Mouse (Mus musculus) forebrain, postnatal 0 days (tissue): Measurements from ENCODE around the gene Mettl7a1. TPM values are rescaled to one million over a fixed set of nuclear protein-coding genes. Genes with fewer than 3 reads are reported as not detected.
"Not testable (repeated sequence)": the region's sequence is repeated elsewhere in the genome, so short reads cannot be mapped to it uniquely, and the experiment has no call there.

Experiments
- ATAC-seq: fragments of 200-750 bp; cut with Nextera tagmentation; 2 replicates; pipeline ENCODE4 v1.8.0; 2017; ENCODE audit warnings: mild to moderate bottlenecking, moderate library complexity
- DNase-seq: peaks from one replicate; pipeline ENCODE4 v3.0.0-alpha.2; 2015
- H3K27ac ChIP-seq: fragments of 300-500 bp; sonication (generic); 2 replicates; pipeline ENCODE4 v1.5.1; 2014; ENCODE audit warnings: low read depth, mild to moderate bottlenecking, antibody characterized with exemption, low read length, moderate library complexity, mixed read lengths
- H3K27me3 ChIP-seq: fragments of 300-500 bp; sonication (generic); 2 replicates; pipeline ENCODE4 v1.6.1; 2014; ENCODE audit warnings: mild to moderate bottlenecking, low read length, mixed read lengths; ENCODE audit not compliant: insufficient read depth
- H3K36me3 ChIP-seq: fragments of 300-500 bp; sonication (generic); 2 replicates; pipeline ENCODE4 v1.6.1; 2014; ENCODE audit warnings: mild to moderate bottlenecking, moderate library complexity; ENCODE audit not compliant: insufficient read depth
- H3K4me1 ChIP-seq: fragments of 300-500 bp; sonication (generic); 2 replicates; pipeline ENCODE4 v1.6.1; 2014; ENCODE audit warnings: antibody characterized with exemption; ENCODE audit not compliant: insufficient read depth
- H3K4me2 ChIP-seq: fragments of 300-500 bp; sonication (generic); 2 replicates; pipeline ENCODE4 v1.6.1; 2014; ENCODE audit warnings: low read depth, mild to moderate bottlenecking, moderate library complexity
- H3K4me3 ChIP-seq: fragments of 300-500 bp; sonication (generic); 2 replicates; pipeline ENCODE4 v1.5.1; 2014; ENCODE audit warnings: low read depth, low read length, mixed read lengths
- H3K9ac ChIP-seq: fragments of 300-500 bp; sonication (generic); 2 replicates; pipeline ENCODE4 v1.6.1; 2014; ENCODE audit warnings: mild to moderate bottlenecking
- H3K9me3 ChIP-seq: fragments of 300-500 bp; sonication (generic); 2 replicates; pipeline ENCODE4 v1.6.1; 2016; ENCODE audit warnings: low read length
- CTCF ChIP-seq: sonication (generic); IDR thresholded peaks from 2 replicates; pipeline ENCODE4 v1.5.1; 2016; ENCODE audit warnings: antibody characterized with exemption, control low read depth, low read depth
- WGBS: fragments of 180-500 bp; shearing (Covaris S2); extraction: QIAGEN DNeasy Blood & Tissue Kit; methylation state at CpG from one replicate; pipeline ENCODE4 v1.1.7; 2014; 5-methylcytosine and 5-hydroxymethylcytosine counted together
- polyA plus RNA-seq: library from polyadenylated mRNA; unstranded; fragments of >200 nt; fragmentation: Nextera tagmentation; extraction: Ambion mirVana; gene quantifications from 2 replicates; pipeline ENCODE4 v1.2.1, GENCODE M21; 2015
- total RNA-seq: library from RNA; depleted of rRNA; stranded (reverse); fragments of >200 nt; gene quantifications from 2 replicates; pipeline ENCODE4 v1.2.3, GENCODE M21; 2014

Mettl7a1 gene
- total and polyA plus RNA-seq, 2 experiments from 2014 or later, result 2.3 to 13.5 TPM

- ATAC-seq (no peak), DNase-seq (no peak)
- no peak for TF ChIP-seq CTCF
- H3K36me3 ChIP-seq, result no peaks in the 10 kb centered on the region
- no peak overlapping the region for H3K4me2 ChIP-seq
- H3K9ac ChIP-seq, result no peak overlapping the region
- H3K9me3 ChIP-seq, result no peaks in the 10 kb centered on the region
- 43% methylated on average over 14 of the region's 14 CpGs for WGBS
- no peak overlapping the region for H3K27ac ChIP-seq
- no peaks in the 10 kb centered on the region for H3K27me3 ChIP-seq
- no peaks in the 10 kb centered on the region for H3K4me1 ChIP-seq
- H3K4me3 ChIP-seq, result no peak overlapping the region
Observed at GRCm38 (mm10) chr15:100346761-100347160, 42.8 kb downstream of the Mettl7a1 start.

GRCm38 (mm10) chr15:100349496-100349895, 45.6 kb downstream of the Mettl7a1 start:
- H3K27me3 ChIP-seq, result no peaks in the 10 kb centered on the region

GRCm38 (mm10) chr15:100351501-100352060, 47.6 kb downstream of the Mettl7a1 start:
- H3K36me3 ChIP-seq, result no peaks in the 10 kb centered on the region
- no peak overlapping the region for H3K4me3 ChIP-seq
- TF ChIP-seq CTCF, result no peak
- WGBS, result 79% methylated on average over 6 of the region's 6 CpGs
- DNase-seq, result no peak
- H3K27me3 ChIP-seq, result no peaks in the 10 kb centered on the region
- no peaks in the 10 kb centered on the region for H3K4me1 ChIP-seq
- no peaks in the 10 kb centered on the region for H3K9me3 ChIP-seq
- ATAC-seq, result no peak
- H3K27ac ChIP-seq, result no peak overlapping the region
- H3K4me2 ChIP-seq, result no peak overlapping the region
- no peak overlapping the region for H3K9ac ChIP-seq

More at GRCm38 (mm10) chr15:100349496-100349895, 45.6 kb downstream of the Mettl7a1 start:
- Histone ChIP-seq H3K4me1 (no peaks in the 10 kb centered on the region), H3K4me3 (no peak overlapping the region), H3K27ac (no peak overlapping the region), H3K9ac (no peak overlapping the region), H3K4me2 (no peak overlapping the region), H3K36me3 (no peaks in the 10 kb centered on the region), H3K9me3 (no peaks in the 10 kb centered on the region)
- no peak for TF ChIP-seq CTCF
- ATAC-seq, result no peak
- 55% methylated on average over 2 of the region's 2 CpGs for WGBS
- no peak for DNase-seq

- Histone ChIP-seq H3K27ac (no peak within 1 kb of the TSS), H3K9ac (no peak within 1 kb of the TSS), H3K9me3 (no peaks in the 10 kb centered on the region), H3K27me3 (no peaks in the 10 kb centered on the region), H3K4me3 (no peak within 1 kb of the TSS), H3K4me1 (no peaks in the 10 kb centered on the region), H3K36me3 (no peaks in the 10 kb centered on the region), H3K4me2 (no peak within 1 kb of the TSS)
- DNase-seq (no peak), ATAC-seq (no peak)
- no peak for TF ChIP-seq CTCF
- 91% methylated on average over 10 of the region's 10 CpGs for WGBS
Observed at GRCm38 (mm10) chr15:100352711-100353250, 48.8 kb downstream of the Mettl7a1 start, which contains the start of the genes Methig1 and Mettl7a2. Gene Methig1 (plus strand): TSS chr15:100353149. Gene Mettl7a2 (plus strand): TSS chr15:100353200.

- not testable (repeated sequence) for H3K4me1 ChIP-seq, H3K4me2 ChIP-seq, ATAC-seq
Observed at GRCm38 (mm10) chr15:100353399-100353798, 49.5 kb downstream of the Mettl7a1 start.

GRCm38 (mm10) chr15:100355876-100356275, 51.9 kb downstream of the Mettl7a1 start:
- Histone ChIP-seq H3K27me3 (no peaks in the 10 kb centered on the region), H3K4me3 (no peak overlapping the region), H3K9ac (no peak overlapping the region), H3K27ac (no peak overlapping the region), H3K36me3 (no peaks in the 10 kb centered on the region), H3K4me1 (no peaks in the 10 kb centered on the region), H3K9me3 (no peaks in the 10 kb centered on the region), H3K4me2 (no peak overlapping the region)
- no peak for TF ChIP-seq CTCF
- ATAC-seq, result no peak
- WGBS, result 94% methylated on average over 5 of the region's 5 CpGs
- no peak for DNase-seq

More at GRCm38 (mm10) chr15:100353399-100353798, 49.5 kb downstream of the Mettl7a1 start:
- not testable (repeated sequence) for H3K27ac ChIP-seq, H3K9ac ChIP-seq, H3K27me3 ChIP-seq, DNase-seq, H3K36me3 ChIP-seq, H3K4me3 ChIP-seq, H3K9me3 ChIP-seq
- 96% methylated on average over 17 of the region's 22 CpGs for WGBS

GRCm38 (mm10) chr15:100364242-100364641, 60.3 kb downstream of the Mettl7a1 start, which contains the start of gene Higd1c:
Gene Higd1c (plus strand): TSS chr15:100364542.
- Histone ChIP-seq H3K4me3 (no peak within 1 kb of the TSS), H3K27ac (no peak within 1 kb of the TSS), H3K36me3 (no peaks in the 10 kb centered on the region), H3K9me3 (no peaks in the 10 kb centered on the region), H3K4me1 (no peaks in the 10 kb centered on the region), H3K9ac (no peak within 1 kb of the TSS), H3K4me2 (no peak within 1 kb of the TSS), H3K27me3 (no peaks in the 10 kb centered on the region)
- ATAC-seq, result no peak
- TF ChIP-seq CTCF, result no peak
- 74% methylated on average over 7 of the region's 7 CpGs for WGBS
- DNase-seq, result no peak

GRCm38 (mm10) chr15:100365967-100366366, 62.0 kb downstream of the Mettl7a1 start:
- not testable (repeated sequence) for H3K4me3 ChIP-seq, H3K27me3 ChIP-seq, DNase-seq, H3K4me2 ChIP-seq, H3K36me3 ChIP-seq, H3K27ac ChIP-seq, H3K9ac ChIP-seq, ATAC-seq, H3K4me1 ChIP-seq, H3K9me3 ChIP-seq
- 49% methylated on average over 9 of the region's 9 CpGs for WGBS
